Mouse (Mus musculus) c-Kit-positive CD71-positive TER-119-positive erythroid progenitor cells, embryonic 14.5 days (primary cell): ENCODE results near the gene Gm20825.
"Not testable (repeated sequence)": the region's sequence is repeated elsewhere in the genome, so short reads cannot be mapped to it uniquely, and the experiment has no call there.

Source experiments
- DNase-seq: peaks from one replicate; pipeline ENCODE4 v3.0.0-alpha.2; 2013; ENCODE audit warnings: low spot score

Gene Gm20825

GRCm38 (mm10) chrY:8071407-8071806, at the start of gene Gm20825:
Gm20825 (minus strand) TSS chrY:8071507.
- DNase-seq = not testable (repeated sequence)
